ENCODE assay signal across 7 mouse cellular contexts in genomic region chr13:35875396-35875795, GRCm38 (mm10).
"Had no signal": no experiment of that assay in that cellular context is flagged by ENCODE, and none has a peak within 500 bp of the region (broad histone marks: within the 10 kb centered on the region; RNA-seq: fewer than 3 reads in every experiment).

No protein-coding gene starts in this region.

- DNase-seq: kidney, adult 2 months; kidney, postnatal 25 days; layer of hippocampus, adult 9-11 months; liver, embryonic 13.5 days; lung, adult 2 months; lung, postnatal 14 days; thymus, postnatal 25 days had no signal
